Mouse (Mus musculus): ENCODE data around the gene Spaca6. TPM values are rescaled to one million over a fixed set of nuclear protein-coding genes. Genes with fewer than 3 reads are reported as not detected.
"Not testable (repeated sequence)": the region's sequence is repeated elsewhere in the genome, so short reads cannot be mapped to it uniquely, and the experiment has no call there.

Spaca6 gene
- polyA plus RNA-seq, 1 experiment from 2014 or later = 14.4 TPM

GRCm38 (mm10) chr17:17840796-17841195 lies 13.8 kb downstream of the Spaca6 start:
- WGBS = 81% methylated on average over 7 of the region's 7 CpGs
- Histone ChIP-seq H3K4me1 (replicated peaks; ENCODE audit: insufficient read depth, low read length) (peaks cover 12% of the 10 kb centered on the region; the same call in 1 of the 2 replicates), H3K4me2 (ENCODE audit: low read length) (no peak overlapping the region), H3K4me3 (replicated peaks; ENCODE audit: low read depth, low read length) (no peak overlapping the region), H3K27me3 (ENCODE audit: insufficient read depth, low read length) (no peaks in the 10 kb centered on the region), H3K9me3 (replicated peaks; ENCODE audit: low read length) (no peaks in the 10 kb centered on the region), H3K27ac (no peak overlapping the region), H3K9ac (ENCODE audit: low read depth, low read length) (no peak overlapping the region), H3K36me3 (ENCODE audit: insufficient read depth, low read length) (0 out of 2 replicates have a peak, but pooled peaks cover 17% of the 10 kb centered on the region)
- ATAC-seq (replicated peaks; ENCODE audit: low FRiP score, low read depth) (no peak), DNase-seq (ENCODE audit: low spot score) (no peak)
- TF ChIP-seq CTCF (IDR thresholded peaks at IDR 0.05; ENCODE audit: low read depth) = no peak

- Histone ChIP-seq H3K4me2 (ENCODE audit: low read length) (no peak overlapping the region), H3K4me3 (replicated peaks; ENCODE audit: low read depth, low read length) (no peak overlapping the region), H3K4me1 (replicated peaks; ENCODE audit: insufficient read depth, low read length) (no peaks in the 10 kb centered on the region), H3K36me3 (ENCODE audit: insufficient read depth, low read length) (0 out of 2 replicates have a peak, but pooled peaks cover 11% of the 10 kb centered on the region), H3K9me3 (replicated peaks; ENCODE audit: low read length) (no peaks in the 10 kb centered on the region), H3K27me3 (ENCODE audit: insufficient read depth, low read length) (no peaks in the 10 kb centered on the region), H3K9ac (ENCODE audit: low read depth, low read length) (no peak overlapping the region), H3K27ac (no peak overlapping the region)
- 72% methylated on average over 27 of the region's 27 CpGs for WGBS
- no peak for TF ChIP-seq CTCF (IDR thresholded peaks at IDR 0.05; ENCODE audit: low read depth)
- peak; percentile 52 for ATAC-seq (replicated peaks; ENCODE audit: low FRiP score, low read depth)
- DNase-seq (ENCODE audit: low spot score) = no peak
Measured at GRCm38 (mm10) chr17:17843534-17844261, 16.7 kb downstream of the Spaca6 start.

GRCm38 (mm10) chr17:17844606-17845005 lies 17.6 kb downstream of the Spaca6 start:
- WGBS = 80% methylated on average over 3 of the region's 3 CpGs
- H3K36me3 ChIP-seq (ENCODE audit: insufficient read depth, low read length) = 0 out of 2 replicates have a peak, but pooled peaks cover 11% of the 10 kb centered on the region
- H3K4me3 ChIP-seq (replicated peaks; ENCODE audit: low read depth, low read length); H3K4me2 ChIP-seq (ENCODE audit: low read length); DNase-seq (ENCODE audit: low spot score); H3K9ac ChIP-seq (ENCODE audit: low read depth, low read length); H3K9me3 ChIP-seq (replicated peaks; ENCODE audit: low read length); ATAC-seq (replicated peaks; ENCODE audit: low FRiP score, low read depth); H3K4me1 ChIP-seq (replicated peaks; ENCODE audit: insufficient read depth, low read length); H3K27ac ChIP-seq; H3K27me3 ChIP-seq (ENCODE audit: insufficient read depth, low read length): not testable (repeated sequence)

DNA sequence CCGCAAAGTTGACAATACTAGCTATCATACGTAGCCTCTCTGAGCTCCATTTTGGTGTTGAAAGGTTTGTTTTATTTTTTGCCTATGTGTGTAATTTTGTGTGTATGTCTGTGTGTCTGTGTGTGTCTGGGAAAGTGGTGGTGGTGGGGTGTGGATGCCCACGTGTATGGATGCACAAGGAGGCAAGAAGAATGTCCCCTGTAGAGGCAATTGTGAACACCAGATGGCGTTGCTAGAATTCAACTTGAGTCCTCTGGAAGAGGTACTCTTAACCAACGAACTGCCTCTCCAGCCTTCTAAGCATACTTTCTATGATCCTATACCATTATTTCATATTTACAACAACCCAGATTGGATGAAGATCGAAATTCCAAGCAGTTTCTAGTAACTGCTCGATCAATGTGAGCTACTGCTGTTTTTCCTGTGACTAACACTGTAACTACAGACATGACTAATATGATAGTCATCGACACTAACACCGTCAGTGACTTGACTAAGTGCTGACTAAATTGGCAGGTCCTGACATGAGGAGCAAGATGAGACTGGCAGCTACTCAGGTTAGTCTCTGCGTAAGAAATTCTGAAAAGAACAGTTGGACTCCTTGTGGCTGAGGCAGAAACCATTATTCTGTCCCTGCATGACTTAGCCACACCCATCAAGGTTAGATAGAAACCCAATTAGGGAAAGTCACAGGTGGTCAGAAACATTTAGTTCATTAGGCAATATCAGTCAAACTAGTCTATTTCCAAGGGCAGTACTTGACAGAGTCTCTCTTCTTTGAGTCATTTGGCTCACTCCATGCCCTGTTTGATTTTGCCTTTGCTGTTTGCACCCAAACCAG lies 18.4 kb downstream of the Spaca6 start:
- Histone ChIP-seq H3K4me1 (replicated peaks; ENCODE audit: insufficient read depth, low read length) (no peaks in the 10 kb centered on the region), H3K36me3 (ENCODE audit: insufficient read depth, low read length) (0 out of 2 replicates have a peak, but pooled peaks cover 11% of the 10 kb centered on the region), H3K27me3 (ENCODE audit: insufficient read depth, low read length) (no peaks in the 10 kb centered on the region), H3K27ac (no peak overlapping the region), H3K4me2 (ENCODE audit: low read length) (no peak overlapping the region), H3K9me3 (replicated peaks; ENCODE audit: low read length) (no peaks in the 10 kb centered on the region), H3K9ac (ENCODE audit: low read depth, low read length) (no peak overlapping the region), H3K4me3 (replicated peaks; ENCODE audit: low read depth, low read length) (no peak overlapping the region)
- DNase-seq (ENCODE audit: low spot score) (peak; percentile 31), ATAC-seq (replicated peaks; ENCODE audit: low FRiP score, low read depth) (no peak)
- peak; percentile 51 for TF ChIP-seq CTCF (IDR thresholded peaks at IDR 0.05; ENCODE audit: low read depth)
- 74% methylated on average over 10 of the region's 10 CpGs for WGBS

- no peak overlapping the region for H3K4me2 ChIP-seq (ENCODE audit: low read length)
- no peak for ATAC-seq (replicated peaks; ENCODE audit: low FRiP score, low read depth)
- WGBS = 82% methylated on average over 2 of the region's 2 CpGs
- no peaks in the 10 kb centered on the region for H3K4me1 ChIP-seq (replicated peaks; ENCODE audit: insufficient read depth, low read length)
- TF ChIP-seq CTCF (IDR thresholded peaks at IDR 0.05; ENCODE audit: low read depth) = no peak
- H3K9me3 ChIP-seq (replicated peaks; ENCODE audit: low read length) = no peaks in the 10 kb centered on the region
- no peak overlapping the region for H3K4me3 ChIP-seq (replicated peaks; ENCODE audit: low read depth, low read length)
- no peak for DNase-seq (ENCODE audit: low spot score)
- no peak overlapping the region for H3K27ac ChIP-seq
- H3K9ac ChIP-seq (ENCODE audit: low read depth, low read length) = no peak overlapping the region
- no peaks in the 10 kb centered on the region for H3K27me3 ChIP-seq (ENCODE audit: insufficient read depth, low read length)
- H3K36me3 ChIP-seq (ENCODE audit: insufficient read depth, low read length) = no peaks in the 10 kb centered on the region
Measured at GRCm38 (mm10) chr17:17848988-17849387, 22.0 kb downstream of the Spaca6 start.

GRCm38 (mm10) chr17:17849906-17850712 lies 23.2 kb downstream of the Spaca6 start:
- Histone ChIP-seq H3K27me3 (ENCODE audit: insufficient read depth, low read length) (no peaks in the 10 kb centered on the region), H3K4me1 (replicated peaks; ENCODE audit: insufficient read depth, low read length) (no peaks in the 10 kb centered on the region), H3K27ac (no peak overlapping the region), H3K4me3 (replicated peaks; ENCODE audit: low read depth, low read length) (no peak overlapping the region; the same call in 1 of the 2 replicates), H3K4me2 (ENCODE audit: low read length) (peak overlapping the region; percentile 37), H3K9me3 (replicated peaks; ENCODE audit: low read length) (no peaks in the 10 kb centered on the region), H3K9ac (ENCODE audit: low read depth, low read length) (no peak overlapping the region), H3K36me3 (ENCODE audit: insufficient read depth, low read length) (no peaks in the 10 kb centered on the region)
- TF ChIP-seq CTCF (IDR thresholded peaks at IDR 0.05; ENCODE audit: low read depth) = no peak
- DNase-seq (ENCODE audit: low spot score) (no peak), ATAC-seq (replicated peaks; ENCODE audit: low FRiP score, low read depth) (peak; percentile 56)
- 27% methylated on average over 55 of the region's 55 CpGs for WGBS
